Mouse (Mus musculus) neural tube, embryonic 11.5 days (tissue): ENCODE results near the gene Nsun4. TPM values are rescaled to one million over a fixed set of nuclear protein-coding genes. Genes with fewer than 3 reads are reported as not detected.
A peak's percentile ranks its signal among the peaks of the same experiment; 100 is the strongest.

Experiments used
- ATAC-seq: fragments of 200-750 bp; cut with Nextera tagmentation; 2 replicates; pipeline ENCODE4 v1.8.0; 2017; ENCODE audit warnings: moderate number of reproducible peaks, mild to moderate bottlenecking, moderate TSS enrichment, moderate library complexity; ENCODE audit not compliant: insufficient read depth, low FRiP score, low TSS enrichment
- DNase-seq: peaks from one replicate; pipeline ENCODE4 v3.0.0-alpha.2; 2015; ENCODE audit warnings: low spot score
- H3K27ac ChIP-seq: fragments of 300-500 bp; sonication (generic); 2 replicates; pipeline ENCODE4 v1.5.1; 2014; ENCODE audit warnings: low read depth, mild to moderate bottlenecking, low read length
- H3K27me3 ChIP-seq: fragments of 300-500 bp; sonication (generic); 2 replicates; pipeline ENCODE4 v1.6.1; 2014; ENCODE audit warnings: mild to moderate bottlenecking, low read length, mixed read lengths; ENCODE audit not compliant: control insufficient read depth, insufficient read depth
- H3K36me3 ChIP-seq: fragments of 300-500 bp; sonication (generic); 2 replicates; pipeline ENCODE4 v1.6.1; 2014; ENCODE audit warnings: mild to moderate bottlenecking, low read length, moderate library complexity, mixed read lengths; ENCODE audit not compliant: control insufficient read depth, insufficient read depth
- H3K4me1 ChIP-seq: fragments of 300-500 bp; sonication (generic); 2 replicates; pipeline ENCODE4 v1.6.1; 2014; ENCODE audit warnings: low read length, mixed read lengths; ENCODE audit not compliant: control insufficient read depth, insufficient read depth
- H3K4me2 ChIP-seq: fragments of 300-500 bp; sonication (generic); 2 replicates; pipeline ENCODE4 v1.6.1; 2014; ENCODE audit warnings: low read depth, mild to moderate bottlenecking, moderate library complexity
- H3K4me3 ChIP-seq: fragments of 300-500 bp; sonication (generic); 2 replicates; pipeline ENCODE4 v1.5.1; 2014; ENCODE audit warnings: low read depth, low read length
- H3K9ac ChIP-seq: fragments of 300-500 bp; sonication (generic); 2 replicates; pipeline ENCODE4 v1.6.1; 2014; ENCODE audit warnings: mild to moderate bottlenecking, low read length
- H3K9me3 ChIP-seq: fragments of 300-500 bp; sonication (generic); 2 replicates; pipeline ENCODE4 v1.6.1; 2016; ENCODE audit warnings: low read length; ENCODE audit not compliant: control insufficient read depth
- WGBS: fragments of 180-500 bp; shearing (Covaris S2); extraction: QIAGEN DNeasy Blood & Tissue Kit; methylation state at CpG from one replicate; pipeline ENCODE4 v1.1.7; 2014; 5-methylcytosine and 5-hydroxymethylcytosine counted together
- polyA plus RNA-seq: library from polyadenylated mRNA; unstranded; fragments of >200 nt; fragmentation: Nextera tagmentation; extraction: Ambion mirVana; gene quantifications from 2 replicates; pipeline ENCODE4 v1.2.1, GENCODE M21; 2014

Gene Nsun4
- polyA plus RNA-seq, 1 experiment from 2014 or later, result 21.0 TPM

DNA sequence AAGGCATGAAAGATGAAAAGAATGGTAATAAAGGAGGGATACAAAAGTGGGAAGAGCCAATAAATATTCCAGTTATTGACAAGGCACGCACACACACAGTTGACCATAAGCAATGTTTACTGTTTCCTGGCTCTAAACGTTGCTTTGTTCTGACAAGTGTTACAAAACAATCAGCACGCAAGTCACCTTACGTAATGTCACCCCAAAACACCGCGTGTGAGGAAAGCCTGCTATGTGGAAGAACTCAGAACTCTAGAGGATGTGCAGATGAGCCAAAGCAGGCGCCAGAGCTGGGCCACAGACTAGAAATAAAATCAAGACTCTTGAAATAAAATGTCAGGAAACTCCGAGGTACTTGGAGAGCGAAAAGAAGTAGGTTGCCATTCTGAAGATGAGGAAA lies 20.8 kb downstream of the Nsun4 start:
- no peaks in the 10 kb centered on the region; the same call in 1 of the 2 replicates for H3K36me3 ChIP-seq
- H3K9me3 ChIP-seq, result no peaks in the 10 kb centered on the region
- ATAC-seq (no peak), DNase-seq (no peak)
- H3K4me3 ChIP-seq, result no peak overlapping the region
- H3K27me3 ChIP-seq, result no peaks in the 10 kb centered on the region
- H3K4me1 ChIP-seq, result no peaks in the 10 kb centered on the region
- H3K27ac ChIP-seq, result no peak overlapping the region
- no peak overlapping the region for H3K4me2 ChIP-seq
- 92% methylated on average over 9 of the region's 9 CpGs for WGBS
- no peak overlapping the region for H3K9ac ChIP-seq

DNA sequence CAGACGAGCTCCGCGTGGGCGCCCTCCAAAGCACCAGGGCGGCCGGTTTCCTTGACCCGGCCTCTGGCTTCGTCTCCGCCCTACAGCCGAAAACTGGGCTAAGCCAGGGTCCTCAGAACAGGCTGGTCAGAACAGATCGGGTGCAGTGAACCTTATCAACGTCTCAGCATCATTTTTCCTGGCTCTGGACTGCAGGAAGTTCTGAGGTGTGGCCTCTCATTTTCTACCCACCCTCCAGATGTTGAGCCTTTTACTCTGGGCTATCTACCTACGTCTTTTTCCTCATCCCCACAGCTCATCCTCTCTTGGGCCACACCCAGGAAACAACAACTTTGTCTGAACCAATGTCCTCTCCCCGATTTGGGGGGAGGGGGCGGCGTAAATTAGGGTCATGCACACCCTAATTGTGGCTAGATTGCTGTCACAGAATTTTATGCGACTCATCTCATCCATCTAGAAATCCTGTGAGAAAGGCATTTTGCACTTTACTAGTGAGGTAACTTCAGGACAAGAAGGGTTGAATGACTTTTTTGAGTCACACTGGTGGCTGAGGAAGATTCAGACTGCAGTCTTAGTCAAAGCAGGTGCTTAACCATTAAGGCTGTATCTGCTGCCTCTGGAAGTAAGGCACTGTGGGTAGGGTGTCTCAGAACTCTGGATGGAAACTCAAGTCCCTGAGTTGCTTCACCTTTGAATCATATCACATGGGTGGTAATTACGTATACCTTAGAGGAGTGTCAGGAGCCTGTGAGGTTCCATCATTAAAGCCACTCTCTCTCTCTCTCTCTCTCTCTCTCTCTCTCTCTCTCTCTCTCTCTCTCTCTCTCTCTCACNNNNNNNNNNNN lies 35.6 kb downstream of the Nsun4 start, which contains the start of gene Faah:
TSS of gene Faah (minus strand) at position 25 of the 845 bp plus-strand sequence.
- DNase-seq, result no peak
- H3K9me3 ChIP-seq, result no peaks in the 10 kb centered on the region
- WGBS, result 4% methylated on average over 18 of the region's 18 CpGs
- peak; percentile 56 for ATAC-seq
- H3K4me2 ChIP-seq, result peak within 1 kb of the TSS; percentile 94
- no peak within 1 kb of the TSS for H3K27ac ChIP-seq
- H3K27me3 ChIP-seq, result peaks cover 40% of the 10 kb centered on the region
- H3K9ac ChIP-seq, result peak within 1 kb of the TSS; percentile 53
- no peaks in the 10 kb centered on the region for H3K4me1 ChIP-seq
- H3K36me3 ChIP-seq, result no peaks in the 10 kb centered on the region
- peak within 1 kb of the TSS; percentile 51 for H3K4me3 ChIP-seq

DNA sequence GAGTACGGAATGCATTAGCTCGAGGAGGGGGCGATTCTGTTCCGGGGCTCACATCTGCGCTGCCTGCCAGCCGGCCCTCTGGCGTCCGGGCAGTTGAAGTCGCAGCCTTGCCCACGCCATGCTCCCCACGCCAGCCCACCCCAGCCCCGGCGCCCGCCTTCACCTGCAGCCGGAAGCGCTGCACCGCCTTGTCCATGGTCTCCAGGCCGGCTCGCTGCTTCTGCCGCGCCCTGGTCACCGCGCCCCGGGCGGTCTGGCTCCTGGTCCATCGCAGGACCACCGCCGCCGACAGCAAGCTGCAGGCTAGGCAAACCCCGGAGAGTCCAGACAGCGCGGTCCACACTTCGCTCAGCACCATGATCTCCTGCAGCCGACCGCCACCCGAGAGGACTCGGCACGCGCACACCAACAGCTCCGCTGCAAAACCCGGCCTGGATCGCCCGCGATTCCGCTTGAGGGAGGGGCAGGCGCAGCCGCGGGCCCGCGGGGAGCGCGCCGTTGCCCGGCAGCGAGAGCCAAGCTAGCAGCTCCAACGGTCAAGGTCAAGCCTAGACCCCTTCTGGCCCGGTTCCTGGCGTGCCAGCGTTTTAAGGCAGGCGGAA lies 36.3 kb downstream of the Nsun4 start:
- peak; percentile 86 for ATAC-seq
- no peak overlapping the region for H3K27ac ChIP-seq
- H3K4me2 ChIP-seq, result peak overlapping the region; percentile 94
- H3K36me3 ChIP-seq, result no peaks in the 10 kb centered on the region
- H3K27me3 ChIP-seq, result peaks cover 40% of the 10 kb centered on the region
- peak; percentile 84 for DNase-seq
- no peaks in the 10 kb centered on the region for H3K9me3 ChIP-seq
- H3K9ac ChIP-seq, result peak overlapping the region; percentile 53
- WGBS, result under 1% methylated on average over 59 of the region's 60 CpGs
- peak overlapping the region; percentile 51 for H3K4me3 ChIP-seq
- no peaks in the 10 kb centered on the region for H3K4me1 ChIP-seq

DNA sequence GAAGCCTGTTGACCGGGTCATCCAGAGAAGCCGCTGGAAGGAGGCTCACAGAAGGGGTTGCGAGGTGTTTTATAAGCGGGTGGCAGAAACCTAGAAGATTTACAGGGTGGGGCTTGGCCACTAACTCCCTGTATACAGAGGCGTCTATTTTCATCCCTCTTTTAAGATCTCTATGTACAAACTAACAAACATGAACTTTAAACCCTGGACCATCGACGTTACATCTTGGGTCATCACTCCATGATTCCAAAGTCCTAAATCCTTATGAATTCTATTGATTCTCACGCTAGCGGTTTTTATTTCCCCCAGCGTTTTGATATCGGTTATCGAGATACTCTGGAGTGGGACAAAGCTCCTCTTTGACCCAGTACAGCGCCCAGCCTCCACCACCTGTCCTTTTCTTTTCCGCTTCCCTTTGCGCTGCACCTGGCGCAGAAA lies 36.8 kb downstream of the Nsun4 start:
- Histone ChIP-seq H3K4me1 (no peaks in the 10 kb centered on the region), H3K4me3 (peak overlapping the region; percentile 51), H3K36me3 (no peaks in the 10 kb centered on the region), H3K27me3 (peaks cover 40% of the 10 kb centered on the region), H3K9ac (no peak overlapping the region), H3K27ac (no peak overlapping the region), H3K4me2 (peak overlapping the region; percentile 94), H3K9me3 (no peaks in the 10 kb centered on the region)
- ATAC-seq (no peak), DNase-seq (no peak)
- WGBS, result 12% methylated on average over 16 of the region's 16 CpGs

DNA sequence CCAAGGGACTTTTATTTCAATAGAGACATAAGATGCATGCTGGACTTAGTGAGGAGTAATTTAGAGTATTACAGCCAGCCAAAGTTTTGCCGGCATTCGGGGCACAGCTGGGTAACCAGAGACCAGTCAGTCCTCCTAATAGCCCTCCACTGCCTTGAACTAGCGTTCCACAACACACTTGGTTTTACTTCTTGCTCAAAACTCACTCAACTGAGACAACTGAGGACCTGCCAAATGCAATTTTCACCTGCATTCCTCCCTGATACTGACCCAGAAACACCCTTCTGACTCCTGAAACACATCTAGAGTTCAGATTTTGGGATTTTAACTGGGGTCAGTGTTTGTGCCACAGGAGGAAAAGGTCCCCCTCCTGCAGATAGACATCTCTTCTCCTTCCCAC lies 37.3 kb downstream of the Nsun4 start:
- Histone ChIP-seq H3K4me1 (no peaks in the 10 kb centered on the region), H3K9me3 (no peaks in the 10 kb centered on the region), H3K4me2 (no peak overlapping the region), H3K36me3 (no peaks in the 10 kb centered on the region), H3K27me3 (peaks cover 40% of the 10 kb centered on the region), H3K4me3 (no peak overlapping the region), H3K9ac (no peak overlapping the region), H3K27ac (no peak overlapping the region)
- ATAC-seq (no peak), DNase-seq (no peak)
- WGBS, result 38% methylated on average over 3 of the region's 3 CpGs

DNA sequence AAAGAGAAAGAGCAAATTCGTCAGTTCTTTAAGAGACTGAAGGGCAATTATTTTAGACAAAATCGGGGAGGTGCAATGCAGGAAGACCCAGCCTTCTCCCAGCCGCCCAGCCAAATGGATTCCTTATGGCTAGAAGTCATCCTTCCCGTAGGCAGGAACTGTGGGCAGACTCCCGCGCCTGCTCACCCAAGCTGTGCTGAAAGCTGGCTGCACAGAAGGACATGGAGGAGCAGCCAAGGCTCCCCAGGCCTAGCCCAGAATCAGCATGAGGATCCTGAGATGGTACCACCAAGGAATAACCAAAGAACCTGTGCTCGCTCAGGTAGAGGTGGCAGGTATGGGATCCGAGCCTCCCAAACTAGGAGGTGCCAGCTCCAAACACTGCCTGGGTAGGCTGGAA lies 37.7 kb downstream of the Nsun4 start:
- Histone ChIP-seq H3K36me3 (no peaks in the 10 kb centered on the region), H3K9ac (no peak overlapping the region), H3K4me2 (no peak overlapping the region), H3K27ac (no peak overlapping the region), H3K4me1 (no peaks in the 10 kb centered on the region), H3K4me3 (no peak overlapping the region), H3K27me3 (peaks cover 40% of the 10 kb centered on the region), H3K9me3 (no peaks in the 10 kb centered on the region)
- DNase-seq (no peak), ATAC-seq (no peak)
- WGBS, result 62% methylated on average over 8 of the region's 8 CpGs

DNA sequence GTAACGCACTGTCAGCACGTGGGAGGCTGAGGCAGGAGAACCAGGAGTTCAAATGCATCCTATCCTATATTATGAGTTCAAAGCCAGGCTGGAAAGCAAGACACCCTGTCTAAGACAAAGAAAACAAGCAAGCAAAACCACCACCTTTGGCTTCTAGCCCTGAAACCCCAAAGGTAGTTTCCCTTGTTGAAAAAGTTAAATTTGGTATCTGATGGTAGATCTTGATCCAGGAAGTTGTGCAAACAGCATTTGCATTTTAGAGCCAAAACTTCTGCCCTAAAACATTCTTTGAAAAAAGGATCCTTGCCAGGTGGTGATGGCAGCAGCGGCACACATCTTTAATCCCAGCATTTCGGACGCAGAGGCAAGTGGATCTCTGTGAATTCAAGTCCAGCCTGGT lies 38.2 kb downstream of the Nsun4 start:
- no peak overlapping the region for H3K4me2 ChIP-seq
- DNase-seq, result no peak
- H3K4me3 ChIP-seq, result no peak overlapping the region
- no peak overlapping the region for H3K27ac ChIP-seq
- ATAC-seq, result no peak
- 90% methylated on average over 5 of the region's 5 CpGs for WGBS
- no peak overlapping the region for H3K9ac ChIP-seq
- H3K9me3 ChIP-seq, result no peaks in the 10 kb centered on the region
- H3K27me3 ChIP-seq, result peaks cover 40% of the 10 kb centered on the region
- H3K36me3 ChIP-seq, result no peaks in the 10 kb centered on the region
- no peaks in the 10 kb centered on the region for H3K4me1 ChIP-seq

DNA sequence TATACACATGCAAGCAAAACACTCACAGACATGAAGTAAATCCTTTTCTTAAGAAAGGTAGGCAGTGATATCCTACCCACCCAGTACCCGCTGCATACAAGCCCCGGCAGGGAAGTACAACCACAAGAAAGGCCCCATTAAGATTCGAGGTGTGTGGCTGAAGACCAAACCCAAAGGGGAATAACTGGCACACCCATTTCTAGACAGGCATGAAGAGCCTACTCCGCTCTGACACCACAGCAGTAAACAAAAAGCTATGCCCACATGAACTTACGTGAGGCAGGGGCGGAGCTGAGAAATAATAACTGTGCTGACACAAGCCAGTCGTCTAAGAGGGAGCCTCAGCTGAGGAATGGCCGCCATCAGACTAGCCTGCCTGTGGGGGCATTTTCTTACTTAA lies 43.5 kb downstream of the Nsun4 start:
- WGBS, result 81% methylated on average over 8 of the region's 8 CpGs
- Histone ChIP-seq H3K4me1 (no peaks in the 10 kb centered on the region), H3K9me3 (no peaks in the 10 kb centered on the region), H3K9ac (no peak overlapping the region), H3K27ac (no peak overlapping the region), H3K36me3 (no peaks in the 10 kb centered on the region), H3K4me2 (no peak overlapping the region), H3K4me3 (no peak overlapping the region), H3K27me3 (peaks cover 3% of the 10 kb centered on the region)
- DNase-seq, result no peak
- no peak for ATAC-seq

DNA sequence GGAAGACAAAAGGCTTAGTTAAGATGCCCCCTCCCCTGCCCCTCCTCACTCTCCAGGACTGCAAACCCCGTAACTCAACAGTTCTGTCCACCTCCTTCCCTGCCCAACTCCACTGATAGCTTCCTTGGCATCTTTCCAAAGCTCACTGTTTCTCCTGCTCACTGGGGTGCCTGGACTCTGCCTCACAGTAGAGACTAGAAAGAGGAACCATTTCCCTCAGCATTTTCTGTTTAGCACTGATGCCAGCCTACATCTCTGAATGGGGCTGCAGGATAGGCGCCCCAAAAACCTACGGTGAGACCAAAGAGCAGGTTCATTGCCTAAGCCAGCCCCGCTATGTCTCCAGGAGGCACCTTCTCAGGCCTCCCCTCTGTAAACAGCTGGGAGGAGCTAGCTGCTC lies 52.5 kb downstream of the Nsun4 start:
- Histone ChIP-seq H3K9ac (no peak overlapping the region), H3K4me1 (no peaks in the 10 kb centered on the region), H3K27me3 (no peaks in the 10 kb centered on the region), H3K36me3 (no peaks in the 10 kb centered on the region), H3K9me3 (no peaks in the 10 kb centered on the region), H3K27ac (no peak overlapping the region), H3K4me2 (no peak overlapping the region), H3K4me3 (no peak overlapping the region)
- WGBS, result 73% methylated on average over 4 of the region's 4 CpGs
- DNase-seq, result no peak
- ATAC-seq, result no peak
